Mouse (Mus musculus): Measurements from ENCODE around the gene Acox3. TPM values are rescaled to one million over a fixed set of nuclear protein-coding genes. Genes with fewer than 3 reads are reported as not detected.
A peak's percentile ranks its signal among the peaks of the same experiment; 100 is the strongest.

The Acox3 gene
- 28.4 and 29.7 TPM in 2 replicates for polyA plus RNA-seq (2012; rRNA removed)

- 0 out of 2 replicates have a peak, but pooled peaks have one; percentile 15 for TF ChIP-seq POLR2A (IDR thresholded peaks at IDR 0.05; ENCODE audit: borderline replicate concordance, extremely low read depth, insufficient read depth, insufficient read length, poor library complexity, severe bottlenecking)
- no peak for TF ChIP-seq CTCF (IDR thresholded peaks at IDR 0.05; ENCODE audit: borderline replicate concordance, extremely low read depth, insufficient read depth, insufficient read length)
- peak; percentile 99 for DNase-seq (ENCODE audit: low read depth)
Observed at GRCm38 (mm10) chr5:35582445-35583220, at the start of gene Acox3. Gene Acox3, plus strand, starts transcription at chr5:35583040.

- TF ChIP-seq CTCF (IDR thresholded peaks at IDR 0.05; ENCODE audit: borderline replicate concordance, extremely low read depth, insufficient read depth, insufficient read length) (peak; percentile 24; the same call in 1 of the 2 replicates), POLR2A (IDR thresholded peaks at IDR 0.05; ENCODE audit: borderline replicate concordance, extremely low read depth, insufficient read depth, insufficient read length, poor library complexity, severe bottlenecking) (no peak)
- DNase-seq (ENCODE audit: low read depth) = no peak
Observed at GRCm38 (mm10) chr5:35536271-35536670, 46.6 kb upstream of the Acox3 start.

- TF ChIP-seq POLR2A (IDR thresholded peaks at IDR 0.05; ENCODE audit: borderline replicate concordance, extremely low read depth, insufficient read depth, insufficient read length, poor library complexity, severe bottlenecking) = no peak
- no peak for DNase-seq (ENCODE audit: low read depth)
Observed at GRCm38 (mm10) chr5:35537474-35537873, 45.4 kb upstream of the Acox3 start.

GRCm38 (mm10) chr5:35538022-35538421 lies 44.8 kb upstream of the Acox3 start:
- no peak for DNase-seq (ENCODE audit: low read depth)
- no peak for TF ChIP-seq POLR2A (IDR thresholded peaks at IDR 0.05; ENCODE audit: borderline replicate concordance, extremely low read depth, insufficient read depth, insufficient read length, poor library complexity, severe bottlenecking)
- TF ChIP-seq CTCF (IDR thresholded peaks at IDR 0.05; ENCODE audit: borderline replicate concordance, extremely low read depth, insufficient read depth, insufficient read length) = no peak

- TF ChIP-seq CTCF (IDR thresholded peaks at IDR 0.05; ENCODE audit: borderline replicate concordance, extremely low read depth, insufficient read depth, insufficient read length) (no peak), POLR2A (IDR thresholded peaks at IDR 0.05; ENCODE audit: borderline replicate concordance, extremely low read depth, insufficient read depth, insufficient read length, poor library complexity, severe bottlenecking) (no peak)
- peak; percentile 21 for DNase-seq (ENCODE audit: low read depth)
Observed at GRCm38 (mm10) chr5:35539576-35539975, 43.3 kb upstream of the Acox3 start.

- TF ChIP-seq CTCF (IDR thresholded peaks at IDR 0.05; ENCODE audit: borderline replicate concordance, extremely low read depth, insufficient read depth, insufficient read length) = no peak
- no peak for TF ChIP-seq POLR2A (IDR thresholded peaks at IDR 0.05; ENCODE audit: borderline replicate concordance, extremely low read depth, insufficient read depth, insufficient read length, poor library complexity, severe bottlenecking)
- no peak for DNase-seq (ENCODE audit: low read depth)
Observed at GRCm38 (mm10) chr5:35540555-35540954, 42.3 kb upstream of the Acox3 start.

- DNase-seq (ENCODE audit: low read depth) = no peak
- TF ChIP-seq POLR2A (IDR thresholded peaks at IDR 0.05; ENCODE audit: borderline replicate concordance, extremely low read depth, insufficient read depth, insufficient read length, poor library complexity, severe bottlenecking) (no peak), CTCF (IDR thresholded peaks at IDR 0.05; ENCODE audit: borderline replicate concordance, extremely low read depth, insufficient read depth, insufficient read length) (no peak)
Observed at GRCm38 (mm10) chr5:35541059-35541790, 41.6 kb upstream of the Acox3 start.

GRCm38 (mm10) chr5:35546127-35546526 lies 36.7 kb upstream of the Acox3 start:
- DNase-seq (ENCODE audit: low read depth) = no peak
- TF ChIP-seq CTCF (IDR thresholded peaks at IDR 0.05; ENCODE audit: borderline replicate concordance, extremely low read depth, insufficient read depth, insufficient read length) = no peak
- no peak for TF ChIP-seq POLR2A (IDR thresholded peaks at IDR 0.05; ENCODE audit: borderline replicate concordance, extremely low read depth, insufficient read depth, insufficient read length, poor library complexity, severe bottlenecking)

GRCm38 (mm10) chr5:35551855-35552837 lies 30.7 kb upstream of the Acox3 start:
- peak; percentile 19 for DNase-seq (ENCODE audit: low read depth)
- no peak for TF ChIP-seq CTCF (IDR thresholded peaks at IDR 0.05; ENCODE audit: borderline replicate concordance, extremely low read depth, insufficient read depth, insufficient read length)
- no peak for TF ChIP-seq POLR2A (IDR thresholded peaks at IDR 0.05; ENCODE audit: borderline replicate concordance, extremely low read depth, insufficient read depth, insufficient read length, poor library complexity, severe bottlenecking)

- no peak for DNase-seq (ENCODE audit: low read depth)
- TF ChIP-seq CTCF (IDR thresholded peaks at IDR 0.05; ENCODE audit: borderline replicate concordance, extremely low read depth, insufficient read depth, insufficient read length) (no peak), POLR2A (IDR thresholded peaks at IDR 0.05; ENCODE audit: borderline replicate concordance, extremely low read depth, insufficient read depth, insufficient read length, poor library complexity, severe bottlenecking) (no peak)
Observed at GRCm38 (mm10) chr5:35552838-35553539, 29.9 kb upstream of the Acox3 start.

Data from brain, embryonic 14.5 days (tissue).